Mouse (Mus musculus): ENCODE data around the gene Igfbp5. TPM values are rescaled to one million over a fixed set of nuclear protein-coding genes. Genes with fewer than 3 reads are reported as not detected.

The Igfbp5 gene
- polyA plus RNA-seq (2017; shearing (Covaris generic)), result not detected

DNA sequence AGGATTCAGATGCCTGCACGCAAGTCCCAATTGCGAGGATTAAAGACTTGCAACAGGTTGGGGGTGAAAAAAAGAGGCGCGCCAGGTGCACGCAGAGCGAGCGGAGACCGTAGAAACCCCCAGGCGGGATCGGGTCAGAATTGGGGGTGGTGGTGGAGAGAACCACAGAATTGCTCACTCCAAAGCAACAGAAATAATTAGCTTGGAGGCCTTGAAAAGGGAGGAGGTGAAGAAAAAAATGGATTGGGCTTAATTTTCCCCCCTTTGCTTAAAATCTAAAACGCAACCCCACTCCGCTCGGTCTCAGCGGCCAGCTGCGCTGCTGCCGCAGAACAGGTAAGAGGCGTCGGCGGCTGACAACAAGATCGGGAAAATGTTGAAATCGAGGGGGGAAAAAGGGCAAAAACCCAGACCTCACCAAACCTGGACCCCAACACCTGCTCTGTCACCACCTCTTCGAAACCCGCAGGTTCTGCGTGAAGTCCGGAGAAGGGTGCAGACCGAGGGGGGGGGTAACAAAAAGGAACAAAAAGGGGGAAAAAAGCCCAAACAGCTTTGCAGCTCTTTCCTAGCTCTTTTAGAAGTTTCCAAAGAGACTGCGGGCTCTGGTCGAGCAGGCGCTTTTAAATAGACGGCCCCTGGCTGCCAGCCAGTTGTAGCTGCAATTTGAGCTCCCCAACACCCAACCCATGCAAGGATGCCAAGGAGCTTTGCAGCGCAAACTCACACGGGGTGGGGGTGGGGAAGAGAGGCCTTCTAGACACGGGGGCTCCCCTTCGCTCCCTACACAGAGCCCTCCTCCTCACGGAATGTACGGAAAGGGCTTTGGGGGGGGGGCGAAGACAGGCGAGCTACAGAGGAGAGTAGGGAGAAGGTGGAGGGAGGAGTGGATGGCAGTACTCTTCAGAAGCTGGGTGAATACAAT is at the start of gene Igfbp5:
TSS of gene Igfbp5 (minus strand) at position 598 of the 925 bp plus-strand sequence.

GRCm38 (mm10) chr1:72823751-72824706 is 50.7 kb downstream of the Igfbp5 start, which contains the start of gene Igfbp2:
Gene Igfbp2, plus strand, starts transcription at chr1:72824503.

Other genes starting within 250 kb of the Igfbp5 start
- gene Ankar, start 174.3 kb downstream of the Igfbp5 start, polyA plus RNA-seq (2017; shearing (Covaris generic)), result 0.28 TPM
- gene Rpl37a, start 163.6 kb downstream of the Igfbp5 start, polyA plus RNA-seq (2017; shearing (Covaris generic)), result 2,774 TPM
- not detected for gene Igfbp2, start 50.4 kb downstream of the Igfbp5 start, polyA plus RNA-seq (2017; shearing (Covaris generic))
- gene Tnp1, start 141.0 kb upstream of the Igfbp5 start, polyA plus RNA-seq (2017; shearing (Covaris generic)), result not detected